Mouse (Mus musculus) midbrain, embryonic 13.5 days (tissue): ENCODE results near the gene Hist1h2bb. TPM values are rescaled to one million over a fixed set of nuclear protein-coding genes. Genes with fewer than 3 reads are reported as not detected.
"Not testable (repeated sequence)": the region's sequence is repeated elsewhere in the genome, so short reads cannot be mapped to it uniquely, and the experiment has no call there.

ENCODE experiments used
- ATAC-seq: fragments of 200-750 bp; cut with Nextera tagmentation; 2 replicates; pipeline ENCODE4 v1.8.0; 2017; ENCODE audit warnings: mild to moderate bottlenecking, moderate TSS enrichment, moderate library complexity
- H3K27ac ChIP-seq: fragments of 300-500 bp; sonication (generic); 2 replicates; pipeline ENCODE4 v1.5.1; 2015; ENCODE audit warnings: inconsistent platforms, mild to moderate bottlenecking, moderate library complexity
- H3K27me3 ChIP-seq: fragments of 300-500 bp; sonication (generic); 2 replicates; pipeline ENCODE4 v1.6.1; 2015; ENCODE audit warnings: mild to moderate bottlenecking, inconsistent platforms
- H3K36me3 ChIP-seq: fragments of 300-500 bp; sonication (generic); 2 replicates; pipeline ENCODE4 v1.6.1; 2015; ENCODE audit warnings: mild to moderate bottlenecking, inconsistent platforms
- H3K4me1 ChIP-seq: fragments of 300-500 bp; sonication (generic); replicated peaks from 2 replicates; pipeline ENCODE4 v1.6.1; 2015; ENCODE audit warnings: inconsistent platforms
- H3K4me2 ChIP-seq: fragments of 300-500 bp; sonication (generic); replicated peaks from 2 replicates; pipeline ENCODE4 v1.6.1; 2015; ENCODE audit warnings: moderate library complexity, mild to moderate bottlenecking, inconsistent platforms
- H3K4me3 ChIP-seq: fragments of 300-500 bp; sonication (generic); replicated peaks from 2 replicates; pipeline ENCODE4 v1.5.1; 2015; ENCODE audit warnings: mild to moderate bottlenecking, inconsistent platforms
- H3K9ac ChIP-seq: fragments of 300-500 bp; sonication (generic); replicated peaks from 2 replicates; pipeline ENCODE4 v1.6.1; 2015; ENCODE audit warnings: mild to moderate bottlenecking, inconsistent platforms
- H3K9me3 ChIP-seq: fragments of 300-500 bp; sonication (generic); 2 replicates; pipeline ENCODE4 v1.6.1; 2016; ENCODE audit warnings: mild to moderate bottlenecking, inconsistent platforms
- WGBS: fragments of 180-500 bp; shearing (Covaris S2); methylation state at CpG from one replicate; pipeline ENCODE4 v1.1.7; 2015; 5-methylcytosine and 5-hydroxymethylcytosine counted together
- polyA plus RNA-seq: library from polyadenylated mRNA; unstranded; fragments of >200 nt; fragmentation: Nextera tagmentation; extraction: Ambion mirVana; gene quantifications from 2 replicates; pipeline ENCODE4 v1.2.1, GENCODE M21; 2015

Gene Hist1h2bb
- polyA plus RNA-seq, 1 experiment from 2014 or later, result 2.8 TPM

GRCm38 (mm10) chr13:23708654-23709053 is 37.9 kb upstream of the Hist1h2bb start:
- H3K9me3 ChIP-seq, result no peaks in the 10 kb centered on the region

GRCm38 (mm10) chr13:23709714-23710373 is 36.7 kb upstream of the Hist1h2bb start:
- Histone ChIP-seq H3K36me3 (no peaks in the 10 kb centered on the region), H3K27ac (no peak overlapping the region), H3K9me3 (no peaks in the 10 kb centered on the region), H3K27me3 (peaks cover 3% of the 10 kb centered on the region; the same call in 1 of the 2 replicates), H3K4me1 (peaks cover 11% of the 10 kb centered on the region), H3K4me3 (peak overlapping the region; percentile 33), H3K4me2 (peak overlapping the region; percentile 57), H3K9ac (peak overlapping the region; percentile 61)
- WGBS, result 21% methylated on average over 15 of the region's 15 CpGs
- peak; percentile 24; the same call in 1 of the 2 replicates for ATAC-seq

More at GRCm38 (mm10) chr13:23708654-23709053, 37.9 kb upstream of the Hist1h2bb start:
- Histone ChIP-seq H3K9ac (no peak overlapping the region), H3K36me3 (no peaks in the 10 kb centered on the region), H3K27ac (no peak overlapping the region), H3K4me1 (peaks cover 11% of the 10 kb centered on the region), H3K4me3 (no peak overlapping the region), H3K4me2 (no peak overlapping the region), H3K27me3 (peaks cover 3% of the 10 kb centered on the region; the same call in 1 of the 2 replicates)
- 73% methylated on average over 4 of the region's 4 CpGs for WGBS
- ATAC-seq, result no peak

- Histone ChIP-seq H3K4me3 (peak within 1 kb of the TSS; percentile 33), H3K27me3 (peaks cover 3% of the 10 kb centered on the region; the same call in 1 of the 2 replicates), H3K9me3 (no peaks in the 10 kb centered on the region), H3K9ac (peak within 1 kb of the TSS; percentile 61), H3K4me1 (peaks cover 11% of the 10 kb centered on the region), H3K27ac (no peak within 1 kb of the TSS), H3K36me3 (no peaks in the 10 kb centered on the region), H3K4me2 (peak within 1 kb of the TSS; percentile 57)
- ATAC-seq, result peak; percentile 70
- WGBS, result 6% methylated on average over 17 of the region's 17 CpGs
Observed at GRCm38 (mm10) chr13:23710374-23711089, 36.0 kb upstream of the Hist1h2bb start, which contains the start of gene Hfe. Hfe (minus strand) TSS chr13:23710854.

GRCm38 (mm10) chr13:23716261-23717042 is 30.1 kb upstream of the Hist1h2bb start:
- Histone ChIP-seq H3K9me3 (no peaks in the 10 kb centered on the region), H3K4me1 (no peaks in the 10 kb centered on the region), H3K27ac (no peak overlapping the region), H3K4me2 (no peak overlapping the region), H3K9ac (no peak overlapping the region), H3K4me3 (no peak overlapping the region), H3K27me3 (peaks cover 3% of the 10 kb centered on the region; the same call in 1 of the 2 replicates), H3K36me3 (no peaks in the 10 kb centered on the region)
- no peak for ATAC-seq
- WGBS, result 88% methylated on average over 5 of the region's 5 CpGs

GRCm38 (mm10) chr13:23717176-23717575 is 29.4 kb upstream of the Hist1h2bb start:
- Histone ChIP-seq H3K4me2 (no peak overlapping the region), H3K27me3 (no peaks in the 10 kb centered on the region), H3K9me3 (no peaks in the 10 kb centered on the region), H3K4me3 (no peak overlapping the region), H3K4me1 (no peaks in the 10 kb centered on the region), H3K36me3 (no peaks in the 10 kb centered on the region), H3K9ac (no peak overlapping the region), H3K27ac (no peak overlapping the region)
- 62% methylated on average over 11 of the region's 11 CpGs for WGBS
- no peak for ATAC-seq

- H3K36me3 ChIP-seq, H3K9ac ChIP-seq, H3K27me3 ChIP-seq, H3K27ac ChIP-seq, ATAC-seq, H3K4me2 ChIP-seq, H3K4me3 ChIP-seq, H3K4me1 ChIP-seq, H3K9me3 ChIP-seq: not testable (repeated sequence)
- WGBS, result 19% methylated on average over 2 of the region's 2 CpGs
Observed at GRCm38 (mm10) chr13:23717593-23718245, 28.8 kb upstream of the Hist1h2bb start.

- Histone ChIP-seq H3K4me3 (no peak overlapping the region), H3K4me2 (no peak overlapping the region), H3K4me1 (no peaks in the 10 kb centered on the region), H3K27ac (no peak overlapping the region), H3K36me3 (no peaks in the 10 kb centered on the region), H3K27me3 (no peaks in the 10 kb centered on the region), H3K9ac (no peak overlapping the region), H3K9me3 (no peaks in the 10 kb centered on the region)
- 84% methylated on average over 4 of the region's 4 CpGs for WGBS
- no peak for ATAC-seq
Observed at GRCm38 (mm10) chr13:23724239-23724638, 22.3 kb upstream of the Hist1h2bb start.

GRCm38 (mm10) chr13:23725213-23725612 is 21.3 kb upstream of the Hist1h2bb start:
- WGBS, result no CpG with 5 or more reads among the region's 1 CpGs

GRCm38 (mm10) chr13:23728472-23729191 is 17.9 kb upstream of the Hist1h2bb start:
- Histone ChIP-seq H3K9ac (no peak overlapping the region), H3K4me1 (no peaks in the 10 kb centered on the region), H3K36me3 (no peaks in the 10 kb centered on the region), H3K9me3 (no peaks in the 10 kb centered on the region), H3K27me3 (no peaks in the 10 kb centered on the region), H3K27ac (no peak overlapping the region), H3K4me2 (no peak overlapping the region), H3K4me3 (no peak overlapping the region)
- WGBS, result 90% methylated on average over 18 of the region's 18 CpGs
- ATAC-seq, result no peak

More at GRCm38 (mm10) chr13:23725213-23725612, 21.3 kb upstream of the Hist1h2bb start:
- H3K4me2 ChIP-seq, result no peak overlapping the region
- no peak for ATAC-seq
- H3K36me3 ChIP-seq, result no peaks in the 10 kb centered on the region
- no peaks in the 10 kb centered on the region for H3K27me3 ChIP-seq
- H3K9ac ChIP-seq, result no peak overlapping the region
- no peak overlapping the region for H3K27ac ChIP-seq
- H3K4me3 ChIP-seq, result no peak overlapping the region
- H3K4me1 ChIP-seq, result no peaks in the 10 kb centered on the region
- no peaks in the 10 kb centered on the region for H3K9me3 ChIP-seq

GRCm38 (mm10) chr13:23729192-23729525 is 17.4 kb upstream of the Hist1h2bb start:
- Histone ChIP-seq H3K9ac (no peak overlapping the region), H3K4me1 (no peaks in the 10 kb centered on the region), H3K36me3 (no peaks in the 10 kb centered on the region), H3K4me2 (no peak overlapping the region), H3K4me3 (no peak overlapping the region), H3K9me3 (no peaks in the 10 kb centered on the region), H3K27ac (no peak overlapping the region), H3K27me3 (no peaks in the 10 kb centered on the region)
- WGBS, result 93% methylated on average over 9 of the region's 9 CpGs
- ATAC-seq, result no peak

- Histone ChIP-seq H3K9me3 (no peaks in the 10 kb centered on the region), H3K4me2 (no peak overlapping the region), H3K9ac (no peak overlapping the region), H3K27me3 (no peaks in the 10 kb centered on the region), H3K4me1 (no peaks in the 10 kb centered on the region), H3K4me3 (no peak overlapping the region), H3K27ac (no peak overlapping the region), H3K36me3 (no peaks in the 10 kb centered on the region)
- 97% methylated on average over 5 of the region's 5 CpGs for WGBS
- no peak for ATAC-seq
Observed at GRCm38 (mm10) chr13:23729706-23730105, 16.8 kb upstream of the Hist1h2bb start.
